Mouse (Mus musculus) retina, embryonic 14.5 days (tissue): ENCODE measurements around the gene Kcnh4.

Source experiments
- DNase-seq: peaks from one replicate; pipeline ENCODE4 v3.0.0-alpha.2; 2015; ENCODE audit warnings: low spot score

Gene Kcnh4

DNA sequence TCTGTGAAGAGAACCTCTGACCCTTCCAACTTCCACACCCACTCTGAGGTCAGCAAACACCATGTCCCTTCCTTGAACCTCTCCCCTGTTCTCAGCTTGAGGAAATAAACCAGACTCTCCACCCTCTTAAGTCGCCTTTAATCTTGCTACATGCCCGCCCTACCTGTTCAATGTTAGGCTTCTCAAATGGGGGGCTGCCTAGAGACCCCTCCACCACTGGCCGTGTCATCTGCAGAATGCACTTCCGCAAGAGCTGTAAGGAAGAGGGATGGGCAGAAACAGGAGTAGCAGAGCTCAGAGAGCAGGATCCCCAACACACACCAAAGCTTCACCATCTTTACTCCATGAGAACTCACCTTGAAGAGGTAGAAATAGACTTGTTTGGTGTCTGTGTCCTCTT is 48.8 kb downstream of the Kcnh4 start:
- no peak for DNase-seq

DNA sequence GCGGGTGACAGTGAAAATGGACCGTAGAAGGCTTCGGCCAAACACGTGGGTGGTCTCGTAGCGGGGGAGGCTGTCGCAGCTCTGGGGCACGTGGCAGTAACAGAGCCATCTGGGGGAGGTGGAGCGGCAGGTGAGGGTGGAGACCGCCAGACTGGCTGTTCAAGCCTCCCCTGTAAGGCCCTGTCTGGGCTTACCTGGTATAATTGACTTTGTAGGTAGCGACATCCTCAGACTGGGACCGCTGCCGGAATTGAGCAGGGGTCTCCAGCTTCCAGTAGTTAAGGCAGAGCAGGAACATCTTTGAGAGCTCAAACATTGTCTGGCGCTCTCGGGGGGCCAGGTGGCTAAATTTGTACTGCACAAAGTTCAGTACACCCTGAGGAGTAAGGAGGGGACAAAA is 49.2 kb downstream of the Kcnh4 start:
- DNase-seq: no peak

DNA sequence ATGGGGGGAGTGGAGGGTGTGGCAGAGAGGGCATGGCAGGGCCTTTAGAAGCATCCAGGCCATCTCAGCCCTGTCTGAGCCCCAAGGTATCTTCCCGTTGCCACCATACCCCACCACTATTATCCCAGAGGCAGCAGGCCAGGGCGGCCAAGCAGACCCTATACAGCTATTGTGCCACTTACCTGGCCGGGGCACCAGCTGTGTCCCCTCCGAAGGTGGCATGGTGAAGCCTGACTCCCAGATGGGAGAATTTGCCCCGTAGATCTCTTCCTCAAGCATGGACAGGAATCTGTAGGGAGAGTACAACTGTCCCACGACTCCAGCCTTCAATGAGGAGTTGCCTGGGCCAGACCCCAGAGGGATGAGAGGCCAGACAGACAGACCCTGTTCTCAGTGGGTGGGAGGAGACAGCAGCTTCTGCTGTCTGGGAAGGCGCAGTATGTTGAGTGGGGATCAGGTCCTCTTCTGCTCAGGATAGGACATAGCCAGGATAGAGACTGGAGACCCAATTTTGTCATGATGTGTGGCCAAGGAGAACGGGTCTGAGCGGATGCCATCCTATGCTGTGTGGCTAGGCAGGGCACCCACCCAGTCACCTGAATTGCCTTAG is 50.4 kb downstream of the Kcnh4 start:
- no peak for DNase-seq

- no peak for DNase-seq
Measured at GRCm38 (mm10) chr11:100705095-100705747, 54.5 kb downstream of the Kcnh4 start.

DNA sequence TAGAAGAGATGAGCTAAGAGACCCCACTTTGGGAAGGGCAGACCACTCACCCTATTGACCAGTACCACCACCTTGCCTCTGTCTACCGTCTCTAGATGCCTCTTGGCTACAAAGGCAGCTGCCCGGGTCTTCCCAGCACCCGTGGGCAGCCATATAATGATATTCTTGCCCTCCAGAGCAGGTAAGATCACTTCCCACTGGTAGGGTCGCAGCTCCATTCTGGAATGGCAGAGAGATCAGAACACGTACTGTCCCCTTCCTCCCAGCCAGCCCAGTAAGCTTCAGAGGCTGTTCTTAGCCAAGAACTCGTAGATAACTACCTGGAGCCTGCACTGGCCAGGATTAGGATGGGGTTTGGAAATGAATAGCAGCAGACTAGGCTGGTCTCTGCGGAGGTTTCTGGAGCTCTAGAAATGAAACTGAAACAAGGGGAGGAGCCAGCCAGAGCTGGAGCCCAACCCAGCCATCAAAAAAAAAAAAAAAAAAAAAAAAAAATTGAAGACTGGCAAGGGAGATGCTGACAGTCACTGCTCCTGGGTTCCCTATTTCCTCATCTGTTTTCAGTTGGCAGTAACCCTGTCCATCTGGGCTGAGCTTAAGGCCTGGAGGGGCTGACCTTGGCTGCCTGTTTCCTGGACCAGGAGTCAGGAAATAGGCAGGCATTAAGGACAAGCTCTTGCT is 55.8 kb downstream of the Kcnh4 start, which contains the start of gene Dhx58:
Gene Dhx58, minus strand, starts transcription at position 421 of the 681 bp plus-strand sequence.
- no peak for DNase-seq

GRCm38 (mm10) chr11:100703366-100703765 is 56.4 kb downstream of the Kcnh4 start:
- no peak for DNase-seq

GRCm38 (mm10) chr11:100702906-100703305 is 56.8 kb downstream of the Kcnh4 start:
- DNase-seq: no peak

- peak; percentile 86 for DNase-seq
Measured at GRCm38 (mm10) chr11:100702081-100702851, 57.5 kb downstream of the Kcnh4 start.

DNA sequence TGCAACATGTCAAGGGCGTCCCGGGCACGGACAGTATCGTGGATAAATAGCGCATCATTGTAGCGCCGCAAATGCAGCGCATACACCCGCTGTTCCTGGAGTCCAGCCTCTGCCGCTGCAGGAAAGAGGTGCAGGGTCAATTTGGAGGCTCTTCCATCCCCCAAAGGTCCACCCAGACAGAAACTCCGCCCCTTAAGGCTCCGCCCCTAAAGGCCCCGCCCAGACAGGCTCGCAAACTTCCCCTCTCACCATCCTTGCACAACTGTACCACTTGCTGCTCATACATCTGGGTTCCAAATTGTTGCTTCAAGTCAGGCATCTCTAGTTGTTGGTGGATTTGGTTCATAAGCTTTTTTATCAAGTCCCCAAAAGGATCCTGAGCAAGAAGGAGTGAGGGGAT is 58.4 kb downstream of the Kcnh4 start:
- no peak for DNase-seq

- no peak for DNase-seq
Measured at GRCm38 (mm10) chr11:100700710-100701109, 59.0 kb downstream of the Kcnh4 start.

DNA sequence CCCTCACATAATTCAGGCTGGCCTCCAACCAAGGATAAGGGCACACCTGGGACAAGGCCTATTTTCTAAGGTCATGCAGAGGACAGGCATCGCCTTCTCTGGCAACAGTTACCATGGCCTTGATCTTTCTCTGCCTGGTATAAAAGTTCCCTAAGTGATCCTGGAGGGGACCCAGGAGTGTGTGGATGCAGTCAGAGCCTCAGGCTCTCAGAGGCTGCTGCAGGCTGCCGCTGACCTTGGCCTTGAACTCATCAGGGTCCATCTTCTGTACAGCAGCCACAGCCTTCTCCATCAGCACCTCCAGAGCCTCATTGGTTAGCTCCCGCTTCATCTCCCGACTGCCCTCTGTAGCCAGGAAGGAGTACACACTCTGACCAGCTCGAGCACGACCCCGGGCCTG is 61.8 kb downstream of the Kcnh4 start:
- DNase-seq: no peak

DNA sequence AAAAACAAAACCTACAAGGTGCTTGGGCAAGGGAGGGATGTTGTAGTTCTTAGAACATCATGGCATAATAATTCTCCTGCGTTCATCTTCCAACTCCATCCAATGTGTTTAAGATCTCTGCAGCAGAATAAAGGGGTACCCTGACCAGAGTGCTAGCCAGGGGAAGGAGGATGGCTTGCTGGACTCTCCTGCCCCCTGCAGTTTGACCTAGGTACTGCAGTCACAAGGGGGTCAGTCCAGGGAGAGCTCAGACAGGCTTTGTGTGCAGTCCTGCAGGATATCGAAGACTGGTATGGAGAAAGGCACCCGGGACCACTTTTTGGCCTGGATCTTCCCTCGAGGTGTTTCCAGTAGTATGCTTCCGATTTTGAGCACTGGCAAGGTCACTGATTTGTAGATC is 64.8 kb downstream of the Kcnh4 start:
- peak; percentile 86 for DNase-seq

- DNase-seq: no peak
Measured at GRCm38 (mm10) chr11:100693154-100693553, 66.6 kb downstream of the Kcnh4 start.

- no peak for DNase-seq
Measured at GRCm38 (mm10) chr11:100692164-100692616, 67.6 kb downstream of the Kcnh4 start, which contains the start of gene Zfp385c. TSS of gene Zfp385c (minus strand) at chr11:100692455.

DNA sequence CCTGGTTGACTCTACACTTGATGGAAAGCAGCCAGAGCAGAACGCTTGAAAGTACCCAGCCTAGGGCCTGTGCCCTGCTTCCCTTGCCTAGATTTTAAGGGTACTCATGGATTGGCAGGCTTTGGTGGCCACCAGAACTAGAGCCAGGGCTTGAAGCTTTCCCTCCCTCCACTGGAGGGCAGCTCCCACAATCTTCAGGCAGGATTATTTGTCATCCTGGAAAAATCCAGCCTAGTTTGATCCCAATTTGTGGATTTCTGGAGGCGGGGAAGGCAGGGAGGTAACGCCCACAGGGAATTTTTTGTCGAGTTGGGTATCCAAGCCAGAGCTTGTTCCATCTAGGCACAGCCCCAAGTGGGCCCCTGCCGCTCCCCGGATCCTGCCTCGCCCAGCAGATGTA is 69.4 kb downstream of the Kcnh4 start:
- DNase-seq: no peak
